Mouse (Mus musculus): Measurements from ENCODE around the gene Zfp595.
"Not testable (repeated sequence)": the region's sequence is repeated elsewhere in the genome, so short reads cannot be mapped to it uniquely, and the experiment has no call there.

The Zfp595 gene

GRCm38 (mm10) chr13:67332019-67332724, at the start of gene Zfp595:
TSS of gene Zfp595 (minus strand) at chr13:67332570.
- DNase-seq, result peak; percentile 83

GRCm38 (mm10) chr13:67376255-67376654, 43.9 kb upstream of the Zfp595 start:
- DNase-seq, result not testable (repeated sequence)

- peak; percentile 15 for DNase-seq
Observed at GRCm38 (mm10) chr13:67375050-67375911, 42.9 kb upstream of the Zfp595 start, which contains the start of the genes Gm28041 and Zfp456. TSS of gene Gm28041 (minus strand) at chr13:67375733. TSS of gene Zfp456 (minus strand) at chr13:67375810.

- peak; percentile 86 for DNase-seq
Observed at GRCm38 (mm10) chr13:67360131-67360744, 27.9 kb upstream of the Zfp595 start, which contains the start of the genes Gm28044 and Zfp953. TSS of gene Gm28044 (minus strand) at chr13:67360536. TSS of gene Zfp953 (minus strand) at chr13:67360605.

GRCm38 (mm10) chr13:67351854-67352253, 19.5 kb upstream of the Zfp595 start:
- DNase-seq, result no peak

- no peak for DNase-seq
Observed at GRCm38 (mm10) chr13:67343422-67343821, 11.1 kb upstream of the Zfp595 start.

- DNase-seq, result peak; percentile 4
Observed at GRCm38 (mm10) chr13:67332877-67333276, 507 bp upstream of the Zfp595 start.

GRCm38 (mm10) chr13:67306718-67307117, 25.7 kb downstream of the Zfp595 start:
- DNase-seq, result peak; percentile 21

- DNase-seq, result peak; percentile 93
Observed at GRCm38 (mm10) chr13:67305822-67306672, 26.3 kb downstream of the Zfp595 start, which contains the start of gene Zfp457. TSS of gene Zfp457 (minus strand) at chr13:67306485.

- no peak for DNase-seq
Observed at GRCm38 (mm10) chr13:67278314-67278713, 54.1 kb downstream of the Zfp595 start, which contains the start of gene Zfp458. TSS of gene Zfp458 (minus strand) at chr13:67278466.

GRCm38 (mm10) chr13:67269383-67270065, 62.8 kb downstream of the Zfp595 start:
- peak; percentile 10 for DNase-seq

- peak; percentile 86 for DNase-seq
Observed at GRCm38 (mm10) chr13:67268568-67269369, 63.6 kb downstream of the Zfp595 start.
